Mouse (Mus musculus): ENCODE data around the gene Skil. TPM values are rescaled to one million over a fixed set of nuclear protein-coding genes. Genes with fewer than 3 reads are reported as not detected.
"Not testable (repeated sequence)": the region's sequence is repeated elsewhere in the genome, so short reads cannot be mapped to it uniquely, and the experiment has no call there.

The Skil gene
- polyA plus RNA-seq, 1 experiment = 11.2 TPM

- no peak overlapping the region for H3K4me3 ChIP-seq
- no peak overlapping the region for H3ac ChIP-seq (ENCODE audit: control insufficient read depth, insufficient read length)
- no peak for TF ChIP-seq TCF12 (IDR thresholded peaks at IDR 0.05; ENCODE audit: insufficient read depth, poor library complexity, severe bottlenecking)
- TF ChIP-seq REST (IDR thresholded peaks at IDR 0.05; ENCODE audit: insufficient read depth, insufficient read length) = no peak
- TF ChIP-seq MYOD1 (IDR thresholded peaks at IDR 0.05; ENCODE audit: control insufficient read depth in 1 of 3, insufficient read length in 2 of 3, low read depth in 2 of 3) = no peak
- TF ChIP-seq E2F4 (IDR thresholded peaks at IDR 0.05; ENCODE audit: insufficient read depth) = no peak
- no peak for TF ChIP-seq MYOG (IDR thresholded peaks at IDR 0.05; ENCODE audit: control insufficient read depth in 1 of 3, insufficient read depth in 1 of 3, insufficient read length in 2 of 3, low read depth in 2 of 3)
- no peak for TF ChIP-seq MAX (IDR thresholded peaks at IDR 0.05; ENCODE audit: low read depth)
- no peak for TF ChIP-seq USF1 (IDR thresholded peaks at IDR 0.05; ENCODE audit: low read depth)
- no peak for TF ChIP-seq SRF (IDR thresholded peaks at IDR 0.05; ENCODE audit: control insufficient read depth, insufficient read length, low read depth)
- no peak for TF ChIP-seq POLR2A (IDR thresholded peaks at IDR 0.05; ENCODE audit: insufficient read length, low read depth)
- no peak for TF ChIP-seq POLR2AphosphoS2 (IDR thresholded peaks at IDR 0.05; ENCODE audit: insufficient read length, low read depth)
- TF ChIP-seq CEBPB (IDR thresholded peaks at IDR 0.05; ENCODE audit: insufficient read depth, poor library complexity, severe bottlenecking) = no peak
- TF ChIP-seq TCF3 (IDR thresholded peaks at IDR 0.05; ENCODE audit: insufficient read length, low read depth) = no peak
- H3K79me2 ChIP-seq (ENCODE audit: control insufficient read depth, insufficient read depth) = no peaks in the 10 kb centered on the region
- no peak overlapping the region for H3K4me2 ChIP-seq (ENCODE audit: low read depth)
- H3K36me3 ChIP-seq (ENCODE audit: control insufficient read depth, insufficient read depth) = no peaks in the 10 kb centered on the region
- no peaks in the 10 kb centered on the region for H3K27me3 ChIP-seq (ENCODE audit: control insufficient read depth, insufficient read depth, insufficient read length)
Observed at GRCm38 (mm10) chr3:31141621-31142020, 46.8 kb downstream of the Skil start.

GRCm38 (mm10) chr3:31145222-31145621, 50.4 kb downstream of the Skil start:
- not testable (repeated sequence) for H3ac ChIP-seq (ENCODE audit: control insufficient read depth, insufficient read length); H3K36me3 ChIP-seq (ENCODE audit: control insufficient read depth, insufficient read depth); H3K4me3 ChIP-seq; H3K4me2 ChIP-seq (ENCODE audit: low read depth); H3K79me2 ChIP-seq (ENCODE audit: control insufficient read depth, insufficient read depth)
- peaks cover 22% of the 10 kb centered on the region for H3K27me3 ChIP-seq (ENCODE audit: control insufficient read depth, insufficient read depth, insufficient read length)

- Histone ChIP-seq H3K36me3 (ENCODE audit: control insufficient read depth, insufficient read depth) (no peaks in the 10 kb centered on the region), H3K4me3 (no peak overlapping the region), H3K79me2 (ENCODE audit: control insufficient read depth, insufficient read depth) (no peaks in the 10 kb centered on the region), H3K27me3 (ENCODE audit: control insufficient read depth, insufficient read depth, insufficient read length) (peaks cover 24% of the 10 kb centered on the region), H3ac (ENCODE audit: control insufficient read depth, insufficient read length) (no peak overlapping the region), H3K4me2 (ENCODE audit: low read depth) (peak overlapping the region; percentile 39)
- no peak for TF ChIP-seq MYOD1 (IDR thresholded peaks at IDR 0.05; ENCODE audit: control insufficient read depth in 1 of 3, insufficient read length in 2 of 3, low read depth in 2 of 3)
- TF ChIP-seq SRF (IDR thresholded peaks at IDR 0.05; ENCODE audit: control insufficient read depth, insufficient read length, low read depth) = no peak
- TF ChIP-seq CEBPB (IDR thresholded peaks at IDR 0.05; ENCODE audit: insufficient read depth, poor library complexity, severe bottlenecking) = no peak
- TF ChIP-seq TCF12 (IDR thresholded peaks at IDR 0.05; ENCODE audit: insufficient read depth, poor library complexity, severe bottlenecking) = no peak
- peak; percentile 33 for TF ChIP-seq USF1 (IDR thresholded peaks at IDR 0.05; ENCODE audit: low read depth)
- no peak for TF ChIP-seq MYOG (IDR thresholded peaks at IDR 0.05; ENCODE audit: control insufficient read depth in 1 of 3, insufficient read depth in 1 of 3, insufficient read length in 2 of 3, low read depth in 2 of 3)
- TF ChIP-seq MAX (IDR thresholded peaks at IDR 0.05; ENCODE audit: low read depth) = no peak
- TF ChIP-seq REST (IDR thresholded peaks at IDR 0.05; ENCODE audit: insufficient read depth, insufficient read length) = no peak
Observed at GRCm38 (mm10) chr3:31145641-31146290, 50.9 kb downstream of the Skil start.

- H3K36me3 ChIP-seq (ENCODE audit: control insufficient read depth, insufficient read depth) = no peaks in the 10 kb centered on the region
- H3K79me2 ChIP-seq (ENCODE audit: control insufficient read depth, insufficient read depth) = no peaks in the 10 kb centered on the region
- H3K27me3 ChIP-seq (ENCODE audit: control insufficient read depth, insufficient read depth, insufficient read length) = peaks cover 36% of the 10 kb centered on the region
- no peak overlapping the region for H3K4me3 ChIP-seq
- H3K4me2 ChIP-seq (ENCODE audit: low read depth) = no peak overlapping the region
- no peak for TF ChIP-seq USF1 (IDR thresholded peaks at IDR 0.05; ENCODE audit: low read depth)
- TF ChIP-seq TCF12 (IDR thresholded peaks at IDR 0.05; ENCODE audit: insufficient read depth, poor library complexity, severe bottlenecking) = no peak
- TF ChIP-seq E2F4 (IDR thresholded peaks at IDR 0.05; ENCODE audit: insufficient read depth) = no peak
- TF ChIP-seq REST (IDR thresholded peaks at IDR 0.05; ENCODE audit: insufficient read depth, insufficient read length) = no peak
- no peak for TF ChIP-seq POLR2A (IDR thresholded peaks at IDR 0.05; ENCODE audit: insufficient read length, low read depth)
- TF ChIP-seq TCF3 (IDR thresholded peaks at IDR 0.05; ENCODE audit: insufficient read length, low read depth) = no peak
- TF ChIP-seq CEBPB (IDR thresholded peaks at IDR 0.05; ENCODE audit: insufficient read depth, poor library complexity, severe bottlenecking) = no peak
- no peak overlapping the region for H3ac ChIP-seq (ENCODE audit: control insufficient read depth, insufficient read length)
Observed at GRCm38 (mm10) chr3:31148595-31148994, 53.7 kb downstream of the Skil start.

- no peaks in the 10 kb centered on the region for H3K36me3 ChIP-seq (ENCODE audit: control insufficient read depth, insufficient read depth)
- no peaks in the 10 kb centered on the region for H3K79me2 ChIP-seq (ENCODE audit: control insufficient read depth, insufficient read depth)
- H3ac ChIP-seq (ENCODE audit: control insufficient read depth, insufficient read length) = no peak within 1 kb of the TSS
- H3K4me2 ChIP-seq (ENCODE audit: low read depth) = no peak within 1 kb of the TSS
- no peak within 1 kb of the TSS for H3K4me3 ChIP-seq
- no peak for TF ChIP-seq E2F4 (IDR thresholded peaks at IDR 0.05; ENCODE audit: insufficient read depth)
- peak in 1 of 3 experiments; percentile 5 for TF ChIP-seq MYOD1 (IDR thresholded peaks at IDR 0.05; ENCODE audit: control insufficient read depth in 1 of 3, insufficient read length in 2 of 3, low read depth in 2 of 3)
- peaks cover 36% of the 10 kb centered on the region for H3K27me3 ChIP-seq (ENCODE audit: control insufficient read depth, insufficient read depth, insufficient read length)
Observed at GRCm38 (mm10) chr3:31149706-31150105, 54.8 kb downstream of the Skil start, which contains the start of gene Cldn11. Gene Cldn11 (plus strand): TSS chr3:31149920.

All from myocyte (in vitro differentiated cells).